Mouse (Mus musculus) liver, postnatal 0 days (tissue): ENCODE measurements at regions not wholly inside any gene's neighbourhood (a gene's known extent, or its start where the extent isn't known, plus 50 kb on each side); places are given as distances from the start of the nearest gene placed in this dataset.

ENCODE experiments used
- ATAC-seq: fragments of 200-750 bp; cut with Nextera tagmentation; 2 replicates; pipeline ENCODE4 v1.8.0; 2017; ENCODE audit warnings: mild to moderate bottlenecking, moderate library complexity
- DNase-seq: peaks from one replicate; pipeline ENCODE4 v3.0.0-alpha.2; 2016
- H3K27ac ChIP-seq: fragments of 300-500 bp; sonication (generic); 2 replicates; pipeline ENCODE4 v1.5.1; 2014; ENCODE audit warnings: antibody characterized with exemption, moderate library complexity, mild to moderate bottlenecking, low read depth
- H3K27me3 ChIP-seq: fragments of 300-500 bp; sonication (generic); 2 replicates; pipeline ENCODE4 v1.6.1; 2014; ENCODE audit warnings: low read length, control low read depth, mixed read lengths; ENCODE audit not compliant: insufficient read depth
- H3K36me3 ChIP-seq: fragments of 300-500 bp; sonication (generic); replicated peaks from 2 replicates; pipeline ENCODE4 v1.6.1; 2014; ENCODE audit warnings: mild to moderate bottlenecking, control low read depth, low read length, moderate library complexity, mixed read lengths; ENCODE audit not compliant: insufficient read depth
- H3K4me1 ChIP-seq: fragments of 300-500 bp; sonication (generic); 2 replicates; pipeline ENCODE4 v1.6.1; 2014; ENCODE audit warnings: antibody characterized with exemption, mild to moderate bottlenecking, control low read depth; ENCODE audit not compliant: insufficient read depth
- H3K4me2 ChIP-seq: fragments of 300-500 bp; sonication (generic); 2 replicates; pipeline ENCODE4 v1.6.1; 2014; ENCODE audit warnings: low read depth, mild to moderate bottlenecking, low read length, moderate library complexity, mixed read lengths
- H3K4me3 ChIP-seq: fragments of 300-500 bp; sonication (generic); 2 replicates; pipeline ENCODE4 v1.5.1; 2014; ENCODE audit warnings: low read depth, low read length
- H3K9ac ChIP-seq: fragments of 300-500 bp; sonication (generic); replicated peaks from 2 replicates; pipeline ENCODE4 v1.6.1; 2014; ENCODE audit warnings: mild to moderate bottlenecking, moderate library complexity
- H3K9me3 ChIP-seq: fragments of 300-500 bp; sonication (generic); 2 replicates; pipeline ENCODE4 v1.6.1; 2016; ENCODE audit warnings: mild to moderate bottlenecking, control low read depth, low read length, mixed read lengths
- CTCF ChIP-seq: sonication (generic); IDR thresholded peaks from 2 replicates; pipeline ENCODE4 v1.5.1; 2016; ENCODE audit warnings: antibody characterized with exemption, low read depth
- EP300 ChIP-seq: IDR thresholded peaks from 2 replicates; pipeline ENCODE4 v1.6.1; 2016; ENCODE audit warnings: antibody characterized with exemption, low read depth, mild to moderate bottlenecking
- WGBS: fragments of 180-500 bp; shearing (Covaris S2); extraction: QIAGEN DNeasy Blood & Tissue Kit; methylation state at CpG from one replicate; pipeline ENCODE4 v1.1.7; 2014; ENCODE audit not compliant: insufficient replicate concordance; 5-methylcytosine and 5-hydroxymethylcytosine counted together

- no peaks in the 10 kb centered on the region for H3K27me3 ChIP-seq
- H3K9ac ChIP-seq: no peak overlapping the region
- ATAC-seq (no peak), DNase-seq (no peak)
- 62% methylated on average over 3 of the region's 3 CpGs for WGBS
- H3K4me1 ChIP-seq: no peaks in the 10 kb centered on the region
- H3K4me2 ChIP-seq: no peak overlapping the region
- no peaks in the 10 kb centered on the region for H3K9me3 ChIP-seq
- TF ChIP-seq EP300 (no peak), CTCF (no peak)
- no peak overlapping the region for H3K4me3 ChIP-seq
- no peak overlapping the region for H3K27ac ChIP-seq
- H3K36me3 ChIP-seq: no peaks in the 10 kb centered on the region
These were observed 114.8 kb downstream of the Anxa2 start for GRCm38 (mm10) chr9:69568222-69568621.

- WGBS: 66% methylated on average over 6 of the region's 6 CpGs
- Histone ChIP-seq H3K4me1 (no peaks in the 10 kb centered on the region), H3K27ac (no peak overlapping the region), H3K4me3 (no peak overlapping the region), H3K4me2 (no peak overlapping the region), H3K36me3 (no peaks in the 10 kb centered on the region), H3K27me3 (no peaks in the 10 kb centered on the region), H3K9ac (no peak overlapping the region), H3K9me3 (no peaks in the 10 kb centered on the region)
- TF ChIP-seq CTCF: no peak
- TF ChIP-seq EP300: no peak
- DNase-seq (no peak), ATAC-seq (no peak)
These were observed 113.6 kb downstream of the Anxa2 start for GRCm38 (mm10) chr9:69566996-69567395.

- no peak for ATAC-seq
- 71% methylated on average over 5 of the region's 5 CpGs for WGBS
These were observed 89.8 kb downstream of the Anxa2 start for GRCm38 (mm10) chr9:69543241-69543640.

More at GRCm38 (mm10) chr9:69543241-69543640, 89.8 kb downstream of the Anxa2 start:
- Histone ChIP-seq H3K36me3 (no peaks in the 10 kb centered on the region), H3K27me3 (no peaks in the 10 kb centered on the region), H3K9me3 (no peaks in the 10 kb centered on the region), H3K4me3 (no peak overlapping the region), H3K4me2 (no peak overlapping the region), H3K4me1 (no peaks in the 10 kb centered on the region), H3K27ac (no peak overlapping the region), H3K9ac (no peak overlapping the region)
- no peak for TF ChIP-seq CTCF
- no peak for TF ChIP-seq EP300
- no peak for DNase-seq
